Mouse (Mus musculus) lung, postnatal 0 days (tissue): ENCODE results near the gene Kdm4b.

ENCODE experiments used
- CTCF ChIP-seq: IDR thresholded peaks from 2 replicates; pipeline ENCODE4 v1.5.1; 2016; ENCODE audit warnings: antibody characterized with exemption, mild to moderate bottlenecking
- EP300 ChIP-seq: IDR thresholded peaks from 2 replicates; pipeline ENCODE4 v1.6.1; 2016; ENCODE audit warnings: antibody characterized with exemption, mild to moderate bottlenecking, control low read depth

GRCm38 (mm10) chr17:56283316-56283715 lies 42.5 kb upstream of the Kdm4b start:
- TF ChIP-seq EP300: no peak
- TF ChIP-seq CTCF: no peak
